Mouse (Mus musculus): ENCODE data around the gene Pak7. TPM values are rescaled to one million over a fixed set of nuclear protein-coding genes. Genes with fewer than 3 reads are reported as not detected.

Gene Pak7
- not detected in 2 replicates for polyA plus RNA-seq (2012)

GRCm38 (mm10) chr2:136387181-136388131, at the start of gene Pak7:
TSS of gene Pak7 (minus strand) at chr2:136387967.
- TF ChIP-seq GATA1 (IDR thresholded peaks at IDR 0.05; ENCODE audit: low read length), result no peak

GRCm38 (mm10) chr2:136425561-136425960, 37.8 kb upstream of the Pak7 start:
- TF ChIP-seq GATA1 (IDR thresholded peaks at IDR 0.05; ENCODE audit: low read length), result no peak

- no peak for TF ChIP-seq GATA1 (IDR thresholded peaks at IDR 0.05; ENCODE audit: low read length)
Observed at GRCm38 (mm10) chr2:136419543-136419942, 31.8 kb upstream of the Pak7 start.

DNA sequence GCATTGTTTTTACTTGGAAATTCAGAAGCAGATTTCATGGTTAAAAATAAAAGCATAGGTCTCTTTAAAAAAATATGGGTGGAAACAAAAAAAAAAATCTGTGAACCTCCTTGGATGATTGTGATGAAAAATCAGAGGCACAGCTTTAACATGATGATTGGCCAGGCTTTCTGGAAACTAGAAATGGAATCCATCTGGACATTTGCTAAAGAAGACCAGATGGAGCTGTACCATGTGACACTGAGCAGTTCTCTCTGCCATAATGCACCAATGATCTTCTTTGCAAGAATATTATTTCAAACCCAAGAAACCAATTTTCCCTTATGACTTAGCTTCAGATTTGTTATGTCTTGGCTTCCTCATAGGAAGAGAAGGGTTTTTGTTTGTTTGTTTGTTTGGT, 28.6 kb upstream of the Pak7 start:
- TF ChIP-seq GATA1 (IDR thresholded peaks at IDR 0.05; ENCODE audit: low read length), result no peak

GRCm38 (mm10) chr2:136402587-136402986, 14.8 kb upstream of the Pak7 start:
- no peak for TF ChIP-seq GATA1 (IDR thresholded peaks at IDR 0.05; ENCODE audit: low read length)

GRCm38 (mm10) chr2:136375318-136375717, 12.4 kb downstream of the Pak7 start:
- TF ChIP-seq GATA1 (IDR thresholded peaks at IDR 0.05; ENCODE audit: low read length), result no peak

DNA sequence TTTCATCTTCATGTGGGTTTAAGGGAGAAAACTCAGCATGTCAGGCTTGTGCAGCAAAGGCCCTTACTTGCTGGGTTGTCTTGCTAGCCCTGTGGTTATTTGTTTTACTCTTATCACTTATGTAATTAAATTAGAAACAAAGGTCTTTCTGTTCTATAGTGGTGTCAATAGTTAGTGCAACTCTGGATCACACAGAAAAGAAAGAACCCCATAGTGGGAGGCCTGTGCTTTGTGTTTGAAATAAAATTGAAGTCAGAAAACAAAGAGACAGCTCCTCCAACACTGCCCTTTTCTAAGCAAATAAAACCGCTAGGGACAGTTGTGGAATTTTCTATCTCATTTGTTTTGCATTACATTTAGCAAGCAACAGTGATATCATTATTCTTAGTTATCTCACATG, 15.4 kb downstream of the Pak7 start:
- no peak for TF ChIP-seq GATA1 (IDR thresholded peaks at IDR 0.05; ENCODE audit: low read length)

DNA sequence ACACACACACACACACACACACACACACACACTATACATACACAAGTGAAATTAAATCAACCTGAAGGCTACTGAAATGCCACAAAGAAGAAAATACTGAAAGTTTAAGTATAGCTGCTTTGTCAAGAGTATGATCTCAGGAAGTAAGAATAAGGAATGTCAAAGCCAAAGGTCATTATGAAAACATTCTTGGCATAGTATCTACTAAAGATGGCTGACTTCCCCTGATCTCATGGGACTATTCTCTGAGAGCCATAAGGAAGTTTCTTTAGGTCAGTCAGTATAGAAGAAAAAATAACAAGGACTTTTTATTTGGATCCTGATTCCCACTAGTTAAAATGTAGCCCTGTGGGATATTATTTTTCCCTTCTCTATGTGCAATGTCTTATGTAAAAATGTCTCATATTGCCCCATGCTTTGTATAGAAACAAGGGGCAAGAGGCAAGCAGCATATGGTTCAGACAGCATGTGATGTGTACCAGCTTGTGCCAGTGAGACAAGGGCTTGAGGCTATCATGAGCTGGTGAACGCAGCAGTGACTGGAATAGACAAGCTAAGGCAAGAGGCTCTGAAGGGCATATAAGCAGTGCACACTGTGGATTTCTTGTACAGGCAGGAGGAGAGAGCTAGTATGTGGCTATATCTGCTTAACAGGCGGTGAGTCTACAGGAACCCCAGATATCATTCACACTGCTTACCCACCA, 36.2 kb downstream of the Pak7 start:
- TF ChIP-seq GATA1 (IDR thresholded peaks at IDR 0.05; ENCODE audit: low read length), result no peak

- TF ChIP-seq GATA1 (IDR thresholded peaks at IDR 0.05; ENCODE audit: low read length), result no peak
Observed at GRCm38 (mm10) chr2:136350459-136350858, 37.3 kb downstream of the Pak7 start.

DNA sequence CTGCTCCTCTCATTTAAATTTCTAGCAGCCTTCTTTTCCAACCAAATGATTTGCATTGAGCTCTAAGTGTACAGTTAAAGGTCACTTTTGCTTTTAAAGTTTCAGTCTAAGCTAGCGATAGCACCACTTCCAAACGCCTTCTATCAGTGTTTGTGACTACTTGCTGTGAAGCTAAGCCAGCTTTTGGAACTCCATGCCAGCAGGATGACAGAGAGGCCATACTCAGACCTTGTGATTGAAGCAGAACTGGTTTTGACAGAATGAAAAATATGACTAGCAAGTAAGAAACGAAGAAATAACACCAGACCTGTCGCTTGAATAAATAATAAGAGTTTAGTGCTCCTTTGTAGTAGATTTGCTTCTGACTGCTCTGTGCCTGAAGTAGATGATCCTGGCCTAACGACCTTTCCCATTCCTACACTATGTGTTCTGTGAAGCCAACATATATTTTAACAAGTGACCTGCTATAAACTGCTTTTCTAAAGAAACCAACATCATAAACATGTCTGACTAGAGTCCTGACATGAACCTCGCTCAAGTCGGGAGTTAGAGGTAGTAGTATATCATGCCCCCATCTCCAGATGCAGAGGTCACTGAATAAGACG, 38.0 kb downstream of the Pak7 start:
- TF ChIP-seq GATA1 (IDR thresholded peaks at IDR 0.05; ENCODE audit: low read length), result no peak

DNA sequence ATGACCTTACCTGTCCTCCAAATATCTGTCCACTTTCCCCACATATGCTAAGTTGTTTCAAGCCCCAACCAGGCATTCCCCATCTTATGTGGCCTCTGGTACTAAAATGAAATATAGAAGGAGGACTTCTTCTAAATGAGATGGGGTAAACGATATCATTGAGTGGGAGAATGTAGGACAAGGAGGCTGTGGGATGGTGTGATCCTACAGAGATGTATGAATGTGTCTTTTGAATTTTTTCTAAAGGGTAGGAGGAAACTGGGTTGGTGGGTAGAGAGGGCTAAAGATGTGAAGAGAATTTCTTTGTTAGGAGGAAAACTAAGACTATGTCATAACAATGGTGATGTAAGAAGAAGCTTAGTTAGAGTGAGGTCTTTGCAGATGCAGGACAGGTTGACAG, 57.8 kb downstream of the Pak7 start:
- no peak for TF ChIP-seq GATA1 (IDR thresholded peaks at IDR 0.05; ENCODE audit: low read length)

DNA sequence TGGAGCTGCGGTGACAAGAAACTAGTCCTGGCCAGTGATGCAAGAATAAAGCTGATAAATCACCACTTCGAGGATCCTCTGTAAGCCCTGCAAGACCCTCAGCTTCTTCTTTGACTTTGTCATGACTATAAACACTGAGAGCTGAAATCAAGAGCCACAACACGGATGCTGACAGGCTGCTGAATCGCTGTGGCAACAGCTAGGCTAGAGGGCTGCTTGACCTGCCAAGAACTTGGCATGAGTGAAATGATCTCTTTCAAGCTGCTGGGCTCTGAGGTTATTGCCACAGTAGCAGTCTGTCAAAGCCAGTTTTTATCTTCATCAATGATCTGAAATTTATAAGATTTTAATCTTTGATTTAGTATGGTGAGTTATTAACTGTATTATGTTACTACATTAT, 62.1 kb downstream of the Pak7 start:
- no peak for TF ChIP-seq GATA1 (IDR thresholded peaks at IDR 0.05; ENCODE audit: low read length)

DNA sequence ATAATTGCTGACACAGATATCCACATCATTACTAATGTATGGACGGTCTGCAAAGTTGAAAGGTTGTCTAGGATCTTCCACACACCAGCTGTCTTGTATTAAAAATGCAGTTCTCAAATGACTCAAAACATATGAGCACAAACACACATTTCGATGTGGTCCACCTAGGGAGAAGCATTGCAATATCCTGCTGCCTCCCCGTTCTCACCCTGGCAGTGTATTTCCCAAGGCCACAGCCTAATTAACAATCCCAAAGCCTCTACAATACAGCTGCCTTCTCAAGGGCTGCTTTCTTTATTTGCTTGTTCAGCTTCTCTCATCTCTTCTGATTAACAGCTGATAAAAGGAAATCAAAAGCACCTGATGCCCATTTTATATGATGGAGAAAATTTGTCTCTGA, 78.5 kb downstream of the Pak7 start:
- no peak for TF ChIP-seq GATA1 (IDR thresholded peaks at IDR 0.05; ENCODE audit: low read length)

GRCm38 (mm10) chr2:136308743-136309142, 79.0 kb downstream of the Pak7 start:
- TF ChIP-seq GATA1 (IDR thresholded peaks at IDR 0.05; ENCODE audit: low read length), result no peak

- TF ChIP-seq GATA1 (IDR thresholded peaks at IDR 0.05; ENCODE audit: low read length), result no peak
Observed at GRCm38 (mm10) chr2:136302201-136302600, 85.6 kb downstream of the Pak7 start.

DNA sequence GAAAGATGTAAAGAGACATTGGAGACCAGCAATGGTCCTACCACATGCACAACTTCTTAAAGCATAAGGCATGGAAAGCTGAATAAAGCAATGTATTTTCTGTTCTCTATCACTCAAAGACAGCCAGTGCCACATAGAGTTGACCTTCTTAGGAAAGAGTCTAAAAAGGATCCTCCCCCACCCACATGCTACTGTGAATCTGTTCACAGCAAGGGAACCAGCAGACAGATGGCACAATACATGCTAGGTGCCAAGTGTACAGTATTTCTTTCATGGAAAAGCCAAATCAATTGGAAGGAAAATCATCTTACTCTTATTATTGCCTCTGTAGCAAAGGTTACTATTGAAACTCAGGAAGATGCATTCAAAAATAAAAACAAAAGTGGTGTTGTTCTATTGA, 86.4 kb downstream of the Pak7 start:
- no peak for TF ChIP-seq GATA1 (IDR thresholded peaks at IDR 0.05; ENCODE audit: low read length)
